Mouse (Mus musculus): Measurements from ENCODE around the gene Dennd2c. TPM values are rescaled to one million over a fixed set of nuclear protein-coding genes. Genes with fewer than 3 reads are reported as not detected.

Gene Dennd2c
- polyA plus RNA-seq, 1 experiment from 2014 or later: 2.1 TPM

- 58% methylated on average over 5 of the region's 5 CpGs for WGBS
- ATAC-seq: no peak
- Histone ChIP-seq H3K27me3 (replicated peaks; ENCODE audit: control insufficient read depth, insufficient read depth, low read length) (no peaks in the 10 kb centered on the region), H3K36me3 (ENCODE audit: control insufficient read depth, insufficient read depth, low read length) (no peaks in the 10 kb centered on the region), H3K9me3 (ENCODE audit: control insufficient read depth, low read length) (no peaks in the 10 kb centered on the region), H3K9ac (ENCODE audit: low read depth, low read length) (no peak overlapping the region), H3K4me1 (ENCODE audit: control insufficient read depth, insufficient read depth, low read length) (no peaks in the 10 kb centered on the region), H3K4me3 (ENCODE audit: low read length) (no peak overlapping the region), H3K4me2 (ENCODE audit: low read depth, low read length) (no peak overlapping the region), H3K27ac (ENCODE audit: low read length) (no peak overlapping the region)
Observed at GRCm38 (mm10) chr3:103101194-103101593, 1.2 kb upstream of the Dennd2c start.

GRCm38 (mm10) chr3:103101909-103102308 is 495 bp upstream of the Dennd2c start:
- no peaks in the 10 kb centered on the region for H3K9me3 ChIP-seq (ENCODE audit: control insufficient read depth, low read length)
- ATAC-seq: peak; percentile 32
- no peak overlapping the region for H3K27ac ChIP-seq (ENCODE audit: low read length)
- WGBS: 1% methylated on average over 14 of the region's 14 CpGs
- H3K4me3 ChIP-seq (ENCODE audit: low read length): peak overlapping the region; percentile 79
- no peaks in the 10 kb centered on the region for H3K4me1 ChIP-seq (ENCODE audit: control insufficient read depth, insufficient read depth, low read length)
- peak overlapping the region; percentile 94 for H3K4me2 ChIP-seq (ENCODE audit: low read depth, low read length)
- H3K9ac ChIP-seq (ENCODE audit: low read depth, low read length): peak overlapping the region; percentile 82
- no peaks in the 10 kb centered on the region for H3K36me3 ChIP-seq (ENCODE audit: control insufficient read depth, insufficient read depth, low read length)
- no peaks in the 10 kb centered on the region for H3K27me3 ChIP-seq (replicated peaks; ENCODE audit: control insufficient read depth, insufficient read depth, low read length)

DNA sequence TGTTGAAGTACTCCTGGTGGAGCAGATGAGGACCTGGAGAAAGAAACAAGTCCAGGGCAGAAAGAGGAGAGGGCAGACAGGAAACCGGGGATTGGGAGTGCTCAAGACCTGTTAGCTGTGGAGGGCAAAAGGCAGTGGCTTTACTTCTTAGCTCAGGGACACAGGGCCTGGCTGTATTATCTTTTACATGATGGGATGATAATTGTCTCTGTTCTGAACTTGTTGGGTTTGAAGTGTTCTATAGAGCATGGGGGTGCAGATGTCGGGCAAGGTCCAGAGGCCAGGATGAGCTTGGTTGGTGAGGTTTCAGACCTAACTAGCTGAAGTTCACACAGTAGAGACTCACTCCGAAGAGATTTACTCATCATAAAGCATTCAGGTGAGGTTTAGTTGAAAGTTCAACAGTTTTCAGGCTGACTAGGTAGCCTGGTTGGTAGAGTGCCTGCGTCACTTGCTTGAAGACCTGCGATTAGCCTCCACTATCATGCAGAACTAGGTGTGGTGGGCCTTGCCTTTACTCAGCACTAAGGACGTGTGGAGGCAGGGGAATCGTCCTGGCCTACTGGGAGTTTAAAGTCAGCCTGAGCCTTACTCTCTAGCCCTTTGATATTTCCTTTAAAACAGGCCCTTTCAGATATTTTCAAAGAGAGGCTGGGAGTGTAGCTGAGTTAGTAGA is 5.3 kb downstream of the Dennd2c start:
- no peak overlapping the region for H3K9ac ChIP-seq (ENCODE audit: low read depth, low read length)
- H3K4me1 ChIP-seq (ENCODE audit: control insufficient read depth, insufficient read depth, low read length): no peaks in the 10 kb centered on the region; the same call in 1 of the 2 replicates
- no peak overlapping the region for H3K27ac ChIP-seq (ENCODE audit: low read length)
- 87% methylated on average over 7 of the region's 7 CpGs for WGBS
- no peaks in the 10 kb centered on the region for H3K36me3 ChIP-seq (ENCODE audit: control insufficient read depth, insufficient read depth, low read length)
- ATAC-seq: no peak
- H3K4me3 ChIP-seq (ENCODE audit: low read length): no peak overlapping the region
- H3K27me3 ChIP-seq (replicated peaks; ENCODE audit: control insufficient read depth, insufficient read depth, low read length): no peaks in the 10 kb centered on the region
- no peak overlapping the region for H3K4me2 ChIP-seq (ENCODE audit: low read depth, low read length)
- H3K9me3 ChIP-seq (ENCODE audit: control insufficient read depth, low read length): no peaks in the 10 kb centered on the region

DNA sequence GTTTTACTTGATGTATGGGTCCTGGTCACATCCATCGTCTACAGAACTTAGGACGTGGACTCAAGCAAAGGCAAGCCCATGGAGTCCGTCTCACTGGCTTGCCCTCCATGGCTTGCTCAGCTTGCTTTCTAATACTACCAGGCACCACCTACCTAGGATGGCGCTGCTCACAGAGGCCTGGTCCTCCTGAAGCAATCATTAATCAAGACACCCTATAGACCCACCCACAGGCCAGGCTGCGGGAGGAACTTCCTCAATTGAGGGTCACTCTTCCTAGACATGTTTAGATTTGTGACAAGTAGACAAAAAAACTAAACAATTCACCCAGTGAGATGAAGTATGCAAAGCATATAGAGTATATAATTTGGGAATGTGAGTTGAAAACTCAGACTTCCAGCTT is 9.8 kb downstream of the Dennd2c start:
- H3K9ac ChIP-seq (ENCODE audit: low read depth, low read length): no peak overlapping the region
- no peak overlapping the region for H3K4me3 ChIP-seq (ENCODE audit: low read length)
- H3K36me3 ChIP-seq (ENCODE audit: control insufficient read depth, insufficient read depth, low read length): no peaks in the 10 kb centered on the region
- no peak for ATAC-seq
- H3K9me3 ChIP-seq (ENCODE audit: control insufficient read depth, low read length): no peaks in the 10 kb centered on the region
- no peak overlapping the region for H3K27ac ChIP-seq (ENCODE audit: low read length)
- H3K27me3 ChIP-seq (replicated peaks; ENCODE audit: control insufficient read depth, insufficient read depth, low read length): no peaks in the 10 kb centered on the region
- no peaks in the 10 kb centered on the region; the same call in 1 of the 2 replicates for H3K4me1 ChIP-seq (ENCODE audit: control insufficient read depth, insufficient read depth, low read length)
- no peak overlapping the region for H3K4me2 ChIP-seq (ENCODE audit: low read depth, low read length)
- 58% methylated on average over 5 of the region's 5 CpGs for WGBS

DNA sequence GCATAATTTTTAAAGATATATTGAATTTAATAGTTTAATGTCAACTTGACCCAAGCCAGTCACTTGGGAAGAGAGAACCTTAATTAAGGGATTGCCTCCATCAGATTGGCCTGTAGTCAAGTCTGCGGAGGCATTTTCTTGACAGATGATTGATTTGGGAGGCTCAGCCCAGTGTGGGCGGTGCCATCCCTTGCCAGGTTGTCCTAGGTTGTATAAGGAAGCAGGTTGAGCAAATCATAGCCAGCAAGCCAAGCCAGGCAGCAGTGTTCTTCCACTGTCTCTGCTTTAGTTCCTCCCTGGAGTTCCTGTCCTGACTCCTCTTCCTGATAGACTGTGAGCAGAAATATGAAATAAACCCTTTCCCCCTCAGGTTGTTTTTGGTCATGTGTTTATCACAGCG is 21.2 kb downstream of the Dennd2c start:
- no peak overlapping the region for H3K27ac ChIP-seq (ENCODE audit: low read length)
- no peak for ATAC-seq
- H3K9ac ChIP-seq (ENCODE audit: low read depth, low read length): no peak overlapping the region
- no peak overlapping the region for H3K4me3 ChIP-seq (ENCODE audit: low read length)
- 89% methylated on average over 3 of the region's 3 CpGs for WGBS
- 0 out of 2 replicates have a peak, but pooled peaks cover 3% of the 10 kb centered on the region for H3K4me1 ChIP-seq (ENCODE audit: control insufficient read depth, insufficient read depth, low read length)
- H3K4me2 ChIP-seq (ENCODE audit: low read depth, low read length): no peak overlapping the region
- H3K9me3 ChIP-seq (ENCODE audit: control insufficient read depth, low read length): no peaks in the 10 kb centered on the region
- H3K27me3 ChIP-seq (replicated peaks; ENCODE audit: control insufficient read depth, insufficient read depth, low read length): no peaks in the 10 kb centered on the region
- H3K36me3 ChIP-seq (ENCODE audit: control insufficient read depth, insufficient read depth, low read length): no peaks in the 10 kb centered on the region

DNA sequence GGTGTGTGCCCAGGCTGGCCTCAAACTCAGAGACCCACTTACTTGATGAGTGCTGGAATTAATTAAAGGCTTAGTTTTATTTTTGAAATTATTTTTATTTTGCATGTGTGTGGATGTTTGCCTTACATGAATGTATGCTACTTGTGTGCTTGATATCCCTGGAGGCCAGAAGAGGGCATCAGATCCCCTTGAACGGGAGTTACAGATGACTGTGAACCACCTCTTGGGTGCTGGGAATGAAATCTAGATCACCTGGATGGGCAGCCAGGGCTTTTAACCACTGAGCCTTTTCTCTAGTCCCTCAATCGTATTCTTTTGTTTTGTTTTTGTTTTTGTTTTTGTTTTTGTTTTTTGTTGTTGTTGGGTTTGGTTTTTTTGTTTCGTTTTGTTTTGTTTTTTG is 23.7 kb downstream of the Dennd2c start:
- H3K4me2 ChIP-seq (ENCODE audit: low read depth, low read length): no peak overlapping the region
- H3K9ac ChIP-seq (ENCODE audit: low read depth, low read length): no peak overlapping the region
- H3K4me1 ChIP-seq (ENCODE audit: control insufficient read depth, insufficient read depth, low read length): peaks cover 10% of the 10 kb centered on the region
- no peaks in the 10 kb centered on the region for H3K36me3 ChIP-seq (ENCODE audit: control insufficient read depth, insufficient read depth, low read length)
- ATAC-seq: no peak
- no peaks in the 10 kb centered on the region for H3K27me3 ChIP-seq (replicated peaks; ENCODE audit: control insufficient read depth, insufficient read depth, low read length)
- H3K27ac ChIP-seq (ENCODE audit: low read length): no peak overlapping the region
- 84% methylated on average over 3 of the region's 3 CpGs for WGBS
- H3K9me3 ChIP-seq (ENCODE audit: control insufficient read depth, low read length): no peaks in the 10 kb centered on the region
- no peak overlapping the region for H3K4me3 ChIP-seq (ENCODE audit: low read length)

- no peak for ATAC-seq
- H3K27ac ChIP-seq (ENCODE audit: low read length): no peak overlapping the region
Observed at GRCm38 (mm10) chr3:103127177-103127576, 24.8 kb downstream of the Dennd2c start.

GRCm38 (mm10) chr3:103127721-103128120 is 25.3 kb downstream of the Dennd2c start:
- no peak overlapping the region for H3K9ac ChIP-seq (ENCODE audit: low read depth, low read length)
- peaks cover 10% of the 10 kb centered on the region for H3K4me1 ChIP-seq (ENCODE audit: control insufficient read depth, insufficient read depth, low read length)
- no peak overlapping the region for H3K4me2 ChIP-seq (ENCODE audit: low read depth, low read length)
- no peaks in the 10 kb centered on the region for H3K9me3 ChIP-seq (ENCODE audit: control insufficient read depth, low read length)
- no peaks in the 10 kb centered on the region for H3K27me3 ChIP-seq (replicated peaks; ENCODE audit: control insufficient read depth, insufficient read depth, low read length)
- H3K27ac ChIP-seq (ENCODE audit: low read length): no peak overlapping the region
- WGBS: 71% methylated on average over 5 of the region's 5 CpGs
- H3K36me3 ChIP-seq (ENCODE audit: control insufficient read depth, insufficient read depth, low read length): no peaks in the 10 kb centered on the region
- H3K4me3 ChIP-seq (ENCODE audit: low read length): no peak overlapping the region
- ATAC-seq: no peak

More at GRCm38 (mm10) chr3:103127177-103127576, 24.8 kb downstream of the Dennd2c start:
- Histone ChIP-seq H3K4me2 (ENCODE audit: low read depth, low read length) (no peak overlapping the region), H3K36me3 (ENCODE audit: control insufficient read depth, insufficient read depth, low read length) (no peaks in the 10 kb centered on the region), H3K4me1 (ENCODE audit: control insufficient read depth, insufficient read depth, low read length) (peaks cover 10% of the 10 kb centered on the region), H3K27me3 (replicated peaks; ENCODE audit: control insufficient read depth, insufficient read depth, low read length) (no peaks in the 10 kb centered on the region), H3K9ac (ENCODE audit: low read depth, low read length) (no peak overlapping the region), H3K9me3 (ENCODE audit: control insufficient read depth, low read length) (no peaks in the 10 kb centered on the region), H3K4me3 (ENCODE audit: low read length) (no peak overlapping the region)
- 54% methylated on average over 2 of the region's 2 CpGs for WGBS

GRCm38 (mm10) chr3:103128251-103128650 is 25.8 kb downstream of the Dennd2c start:
- H3K27ac ChIP-seq (ENCODE audit: low read length): no peak overlapping the region
- peaks cover 10% of the 10 kb centered on the region for H3K4me1 ChIP-seq (ENCODE audit: control insufficient read depth, insufficient read depth, low read length)
- ATAC-seq: no peak
- H3K4me3 ChIP-seq (ENCODE audit: low read length): no peak overlapping the region
- no peaks in the 10 kb centered on the region for H3K36me3 ChIP-seq (ENCODE audit: control insufficient read depth, insufficient read depth, low read length)
- no peaks in the 10 kb centered on the region for H3K27me3 ChIP-seq (replicated peaks; ENCODE audit: control insufficient read depth, insufficient read depth, low read length)
- 55% methylated on average over 4 of the region's 4 CpGs for WGBS
- no peak overlapping the region for H3K4me2 ChIP-seq (ENCODE audit: low read depth, low read length)
- H3K9me3 ChIP-seq (ENCODE audit: control insufficient read depth, low read length): no peaks in the 10 kb centered on the region
- H3K9ac ChIP-seq (ENCODE audit: low read depth, low read length): no peak overlapping the region
